Mouse (Mus musculus): ENCODE measurements around the gene Plk5.

Plk5 gene

DNA sequence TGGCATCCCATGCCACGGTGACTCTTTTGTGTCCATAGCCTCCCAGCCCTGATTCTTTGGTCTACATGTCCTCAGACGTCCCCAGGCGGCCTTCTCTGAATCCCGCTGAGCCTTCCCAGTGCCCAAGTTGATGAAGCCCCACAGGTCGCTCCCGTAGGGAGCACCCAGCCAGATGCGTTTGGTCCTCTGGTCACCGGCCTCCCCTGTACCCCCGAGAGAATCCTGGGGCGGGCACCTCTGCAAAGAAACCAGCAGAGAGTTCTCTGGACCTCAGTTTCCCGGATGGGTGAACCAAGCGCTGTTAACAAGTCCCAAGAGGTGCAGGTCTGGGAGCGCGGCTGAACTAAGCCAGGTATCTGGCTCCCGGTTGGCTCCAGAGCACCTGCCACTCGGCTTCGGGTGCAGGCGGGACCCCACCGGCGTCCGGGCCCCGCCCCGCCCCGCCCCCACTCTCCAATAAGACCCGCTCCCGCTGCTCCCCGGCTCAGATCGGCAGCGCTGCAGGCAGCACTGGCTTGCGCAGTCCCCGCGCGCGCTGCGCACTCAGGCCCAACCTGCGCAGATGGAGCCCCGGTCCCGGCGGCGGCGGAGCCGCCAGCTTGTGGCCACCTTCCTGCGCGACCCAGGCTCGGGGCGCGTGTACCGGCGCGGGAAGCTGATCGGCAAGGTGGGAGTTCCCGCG is at the start of gene Plk5:
Plk5 (plus strand) TSS at position 459 of the 682 bp plus-strand sequence.
- no peaks in the 10 kb centered on the region; the same call in 1 of the 2 replicates for H3K27me3 ChIP-seq (ENCODE audit: control insufficient read depth, insufficient read depth, low read length, poor library complexity, severe bottlenecking)
- H3K36me3 ChIP-seq (ENCODE audit: control insufficient read depth, insufficient read depth, low read length, poor library complexity, severe bottlenecking), result no peaks in the 10 kb centered on the region
- no peak for DNase-seq (ENCODE audit: low read depth, low spot score)

DNA sequence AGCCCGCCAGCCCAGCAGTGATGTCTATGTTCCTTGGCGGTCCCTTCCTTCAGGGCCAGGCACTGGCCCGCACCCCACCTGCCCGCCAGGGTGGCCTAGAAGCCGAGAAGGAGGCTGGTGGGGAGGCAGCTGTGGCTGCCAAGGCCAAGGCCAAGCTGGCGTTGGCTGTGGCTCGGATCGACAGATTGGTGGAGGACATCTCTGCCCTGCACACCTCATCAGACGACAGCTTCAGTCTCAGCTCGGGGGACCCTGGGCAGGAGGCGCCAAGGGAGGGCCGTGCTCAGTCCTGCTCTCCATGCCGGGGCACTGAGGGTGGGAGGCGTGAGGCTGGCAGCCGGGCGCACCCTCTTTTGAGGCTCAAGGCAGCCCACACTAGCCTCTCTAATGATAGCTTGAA is 44.7 kb upstream of the Plk5 start:
- Histone ChIP-seq H3K27me3 (ENCODE audit: control insufficient read depth, insufficient read depth, low read length, poor library complexity, severe bottlenecking) (no peaks in the 10 kb centered on the region), H3K36me3 (ENCODE audit: control insufficient read depth, insufficient read depth, low read length, poor library complexity, severe bottlenecking) (no peaks in the 10 kb centered on the region)
- no peak for DNase-seq (ENCODE audit: low read depth, low spot score)

DNA sequence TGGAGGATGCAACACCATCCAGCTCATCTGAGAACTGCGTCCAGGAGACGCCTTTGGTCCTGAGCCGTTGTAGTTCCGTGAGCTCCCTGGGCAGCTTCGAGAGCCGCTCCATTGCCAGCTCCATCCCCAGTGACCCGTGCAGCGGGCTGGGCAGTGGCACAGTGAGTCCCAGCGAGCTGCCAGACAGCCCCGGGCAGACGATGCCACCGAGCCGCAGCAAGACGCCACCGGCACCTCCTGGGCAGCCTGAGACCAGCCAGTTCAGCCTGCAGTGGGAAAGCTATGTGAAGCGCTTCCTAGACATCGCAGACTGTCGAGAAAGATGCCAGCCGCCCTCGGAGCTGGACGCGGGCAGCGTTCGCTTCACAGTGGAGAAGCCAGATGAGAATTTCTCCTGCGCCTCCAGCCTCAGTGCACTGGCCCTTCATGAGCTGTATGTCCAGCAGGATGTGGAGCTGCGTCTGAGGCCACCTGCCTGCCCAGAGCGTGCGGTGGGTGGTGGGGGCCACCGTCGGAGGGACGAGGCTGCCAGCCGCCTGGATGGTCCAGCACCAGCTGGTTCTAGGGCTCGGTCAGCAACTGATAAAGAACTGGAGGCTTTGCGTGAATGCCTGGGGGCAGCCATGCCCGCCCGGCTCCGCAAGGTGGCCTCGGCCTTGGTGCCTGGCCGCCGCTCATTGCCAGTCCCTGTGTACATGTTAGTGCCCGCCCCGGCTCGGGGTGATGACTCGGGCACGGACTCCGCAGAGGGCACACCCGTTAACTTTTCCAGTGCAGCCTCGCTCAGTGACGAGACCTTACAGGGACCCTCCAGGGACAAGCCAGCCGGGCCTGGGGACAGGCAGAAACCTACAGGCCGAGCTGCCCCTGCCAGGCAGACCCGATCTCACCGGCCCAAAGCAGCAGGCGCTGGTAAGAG is 43.4 kb upstream of the Plk5 start:
- Histone ChIP-seq H3K27me3 (ENCODE audit: control insufficient read depth, insufficient read depth, low read length, poor library complexity, severe bottlenecking) (no peaks in the 10 kb centered on the region), H3K36me3 (ENCODE audit: control insufficient read depth, insufficient read depth, low read length, poor library complexity, severe bottlenecking) (no peaks in the 10 kb centered on the region; the same call in 1 of the 2 replicates)
- no peak for DNase-seq (ENCODE audit: low read depth, low spot score)

DNA sequence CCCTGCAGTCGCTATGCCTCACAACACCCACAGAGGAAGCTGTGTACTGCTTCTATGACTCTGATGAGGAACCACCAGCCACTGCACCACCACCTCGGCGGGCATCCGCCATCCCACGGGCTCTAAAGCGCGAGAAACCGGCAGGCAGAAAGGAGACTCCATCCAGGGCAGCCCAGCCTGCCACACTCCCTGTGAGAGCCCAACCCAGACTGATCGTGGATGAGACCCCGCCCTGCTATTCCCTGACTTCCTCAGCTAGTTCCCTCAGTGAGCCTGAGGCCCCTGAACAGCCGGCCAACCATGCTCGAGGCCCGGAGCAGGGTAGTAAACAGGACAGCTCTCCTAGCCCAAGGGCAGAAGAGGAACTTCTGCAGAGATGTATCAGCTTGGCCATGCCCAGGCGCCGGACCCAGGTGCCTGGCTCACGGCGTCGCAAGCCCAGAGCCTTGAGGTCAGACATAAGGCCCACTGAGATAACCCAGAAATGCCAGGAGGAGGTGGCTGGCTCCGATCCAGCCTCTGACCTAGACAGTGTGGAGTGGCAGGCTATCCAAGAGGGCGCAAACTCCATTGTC is 42.5 kb upstream of the Plk5 start:
- H3K36me3 ChIP-seq (ENCODE audit: control insufficient read depth, insufficient read depth, low read length, poor library complexity, severe bottlenecking), result no peaks in the 10 kb centered on the region; the same call in 1 of the 2 replicates
- no peaks in the 10 kb centered on the region for H3K27me3 ChIP-seq (ENCODE audit: control insufficient read depth, insufficient read depth, low read length, poor library complexity, severe bottlenecking)
- DNase-seq (ENCODE audit: low read depth, low spot score), result peak; percentile 67

DNA sequence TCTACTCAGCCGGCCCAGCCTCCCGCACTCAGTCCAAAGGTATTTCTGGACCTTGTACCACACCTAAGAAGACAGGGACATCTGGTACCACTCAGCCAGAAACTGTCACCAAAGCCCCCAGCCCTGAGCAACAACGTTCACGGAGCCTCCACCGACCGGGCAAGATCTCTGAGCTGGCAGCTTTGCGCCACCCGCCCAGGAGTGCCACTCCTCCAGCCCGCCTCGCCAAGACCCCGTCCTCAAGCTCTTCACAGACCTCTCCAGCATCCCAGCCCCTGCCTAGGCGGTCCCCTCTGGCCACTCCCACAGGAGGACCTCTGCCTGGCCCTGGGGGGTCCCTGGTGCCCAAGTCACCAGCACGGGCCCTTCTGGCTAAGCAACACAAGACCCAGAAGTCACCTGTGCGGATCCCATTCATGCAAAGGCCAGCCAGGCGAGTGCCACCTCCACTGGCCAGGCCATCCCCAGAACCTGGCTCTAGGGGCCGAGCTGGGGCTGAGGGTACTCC is 41.7 kb upstream of the Plk5 start:
- H3K27me3 ChIP-seq (ENCODE audit: control insufficient read depth, insufficient read depth, low read length, poor library complexity, severe bottlenecking), result no peaks in the 10 kb centered on the region

DNA sequence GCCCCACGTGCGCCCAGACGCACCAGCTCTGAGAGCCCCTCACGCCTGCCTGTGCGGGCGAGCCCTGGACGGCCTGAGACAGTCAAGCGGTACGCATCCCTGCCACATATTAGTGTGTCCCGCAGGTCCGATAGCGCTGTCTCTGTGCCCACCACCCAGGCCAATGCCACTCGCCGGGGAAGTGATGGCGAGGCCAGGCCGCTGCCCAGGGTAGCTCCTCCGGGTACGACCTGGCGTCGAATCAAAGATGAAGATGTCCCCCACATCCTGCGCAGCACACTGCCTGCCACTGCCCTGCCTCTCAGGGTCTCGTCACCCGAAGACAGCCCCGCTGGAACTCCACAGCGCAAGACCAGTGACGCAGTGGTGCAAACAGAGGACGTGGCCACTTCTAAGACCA is 40.9 kb upstream of the Plk5 start:
- no peak for DNase-seq (ENCODE audit: low read depth, low spot score)
- no peaks in the 10 kb centered on the region; the same call in 1 of the 2 replicates for H3K36me3 ChIP-seq (ENCODE audit: control insufficient read depth, insufficient read depth, low read length, poor library complexity, severe bottlenecking)
- H3K27me3 ChIP-seq (ENCODE audit: control insufficient read depth, insufficient read depth, low read length, poor library complexity, severe bottlenecking), result no peaks in the 10 kb centered on the region

More for the DNA sequence above, 41.7 kb upstream of the Plk5 start:
- DNase-seq (ENCODE audit: low read depth, low spot score), result no peak
- no peaks in the 10 kb centered on the region; the same call in 1 of the 2 replicates for H3K36me3 ChIP-seq (ENCODE audit: control insufficient read depth, insufficient read depth, low read length, poor library complexity, severe bottlenecking)

DNA sequence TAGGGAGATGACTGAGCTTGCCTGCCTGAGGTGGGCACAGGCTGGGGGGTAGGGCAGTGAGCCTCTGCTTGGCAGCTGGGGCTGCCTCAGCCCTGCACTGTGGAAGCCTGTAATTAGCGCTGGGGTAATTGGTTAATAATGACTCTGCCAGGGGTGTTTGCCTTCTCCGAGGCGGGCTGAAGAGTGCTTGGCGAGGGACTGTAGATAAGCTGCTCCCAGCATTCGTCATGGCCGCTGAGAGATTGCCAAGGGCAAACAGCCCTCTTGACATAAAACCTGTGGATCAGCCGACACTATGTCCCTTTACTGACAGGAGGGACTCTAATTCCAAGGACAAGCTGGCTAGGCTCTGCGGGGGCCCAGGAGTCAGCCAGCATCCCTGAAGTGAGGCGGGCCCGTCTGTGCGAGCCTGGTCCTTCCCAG is 39.9 kb upstream of the Plk5 start:
- H3K27me3 ChIP-seq (ENCODE audit: control insufficient read depth, insufficient read depth, low read length, poor library complexity, severe bottlenecking), result no peaks in the 10 kb centered on the region
- no peak for DNase-seq (ENCODE audit: low read depth, low spot score)
- H3K36me3 ChIP-seq (ENCODE audit: control insufficient read depth, insufficient read depth, low read length, poor library complexity, severe bottlenecking), result no peaks in the 10 kb centered on the region; the same call in 1 of the 2 replicates

DNA sequence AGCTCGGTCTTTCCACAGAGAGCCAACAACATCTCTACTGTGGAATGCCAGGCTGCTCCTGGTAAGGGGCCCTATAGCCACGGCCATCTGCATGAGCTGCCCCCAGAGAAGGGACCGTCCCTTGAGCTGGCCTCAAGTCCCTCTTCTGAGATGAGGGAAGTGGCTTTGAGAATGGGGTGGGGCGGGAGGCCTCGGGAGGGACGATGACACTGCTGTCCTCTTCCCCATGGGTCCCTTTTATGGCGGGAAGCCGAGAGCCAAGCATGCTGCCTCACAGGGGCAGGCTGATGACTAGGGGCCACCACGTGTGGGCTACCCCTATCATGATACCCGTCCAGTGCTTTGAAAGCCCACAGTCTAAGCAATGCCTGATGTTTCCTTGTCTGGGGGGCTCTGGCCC is 39.2 kb upstream of the Plk5 start:
- no peaks in the 10 kb centered on the region for H3K27me3 ChIP-seq (ENCODE audit: control insufficient read depth, insufficient read depth, low read length, poor library complexity, severe bottlenecking)
- no peaks in the 10 kb centered on the region; the same call in 1 of the 2 replicates for H3K36me3 ChIP-seq (ENCODE audit: control insufficient read depth, insufficient read depth, low read length, poor library complexity, severe bottlenecking)
- DNase-seq (ENCODE audit: low read depth, low spot score), result no peak

DNA sequence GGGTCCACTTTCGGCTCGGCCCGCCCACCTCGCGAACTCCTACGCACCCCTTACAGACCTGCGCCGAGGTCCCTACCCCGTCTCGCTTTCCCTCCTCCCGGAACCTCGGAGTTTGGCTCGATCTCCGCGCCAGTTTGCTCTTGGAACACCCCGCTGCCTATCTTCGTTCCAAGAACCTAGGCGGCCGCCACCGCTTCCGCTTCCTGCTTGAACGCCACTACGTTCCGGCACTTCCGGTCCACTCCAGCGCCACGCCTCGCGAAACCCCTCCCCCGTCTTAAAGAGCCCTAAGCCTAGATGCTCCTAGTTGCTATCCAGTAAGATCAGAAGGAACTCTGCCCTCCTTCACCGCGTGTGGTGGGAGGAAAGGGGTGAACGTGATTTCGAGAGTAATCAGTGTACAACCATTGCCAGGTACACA is 35.9 kb upstream of the Plk5 start, which contains the start of gene 2310011J03Rik:
2310011J03Rik (minus strand) TSS at position 198 of the 421 bp plus-strand sequence.
- Histone ChIP-seq H3K27me3 (ENCODE audit: control insufficient read depth, insufficient read depth, low read length, poor library complexity, severe bottlenecking) (no peaks in the 10 kb centered on the region), H3K36me3 (ENCODE audit: control insufficient read depth, insufficient read depth, low read length, poor library complexity, severe bottlenecking) (no peaks in the 10 kb centered on the region; the same call in 1 of the 2 replicates)
- DNase-seq (ENCODE audit: low read depth, low spot score), result peak; percentile 91

DNA sequence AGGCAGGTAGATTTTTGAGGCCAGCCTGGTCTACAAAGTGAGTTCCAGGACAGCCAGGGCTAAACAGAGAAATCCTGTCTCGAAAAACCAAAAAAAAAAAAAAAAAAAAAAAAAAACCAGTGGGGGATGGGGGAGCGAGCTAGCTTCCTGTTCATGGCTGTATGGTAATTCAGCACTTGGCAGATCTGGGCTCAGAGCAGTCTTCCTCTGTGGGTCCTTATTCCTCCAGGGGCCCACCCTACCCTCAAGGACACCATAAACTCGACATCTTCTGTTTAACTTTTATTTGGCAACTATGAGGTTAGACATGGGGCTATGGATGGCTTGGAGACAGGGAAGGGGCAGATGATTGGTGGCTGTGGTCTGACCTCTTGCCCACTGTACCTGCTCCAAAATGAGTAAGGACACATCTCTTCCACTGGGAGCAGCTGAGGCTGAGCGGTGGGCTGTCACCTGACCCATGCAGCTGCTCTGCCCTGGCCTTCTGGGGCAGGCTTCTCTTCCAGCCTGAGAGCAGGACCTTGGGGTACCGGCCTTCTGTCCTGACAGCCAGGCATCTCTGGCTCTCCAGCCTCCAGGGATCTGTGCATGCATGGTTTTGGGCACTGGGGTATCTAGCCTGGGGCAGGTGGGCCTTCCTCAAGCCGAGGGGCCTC is 35.1 kb upstream of the Plk5 start:
- DNase-seq (ENCODE audit: low read depth, low spot score), result no peak
- no peaks in the 10 kb centered on the region for H3K27me3 ChIP-seq (ENCODE audit: control insufficient read depth, insufficient read depth, low read length, poor library complexity, severe bottlenecking)
- H3K36me3 ChIP-seq (ENCODE audit: control insufficient read depth, insufficient read depth, low read length, poor library complexity, severe bottlenecking), result no peaks in the 10 kb centered on the region; the same call in 1 of the 2 replicates

DNA sequence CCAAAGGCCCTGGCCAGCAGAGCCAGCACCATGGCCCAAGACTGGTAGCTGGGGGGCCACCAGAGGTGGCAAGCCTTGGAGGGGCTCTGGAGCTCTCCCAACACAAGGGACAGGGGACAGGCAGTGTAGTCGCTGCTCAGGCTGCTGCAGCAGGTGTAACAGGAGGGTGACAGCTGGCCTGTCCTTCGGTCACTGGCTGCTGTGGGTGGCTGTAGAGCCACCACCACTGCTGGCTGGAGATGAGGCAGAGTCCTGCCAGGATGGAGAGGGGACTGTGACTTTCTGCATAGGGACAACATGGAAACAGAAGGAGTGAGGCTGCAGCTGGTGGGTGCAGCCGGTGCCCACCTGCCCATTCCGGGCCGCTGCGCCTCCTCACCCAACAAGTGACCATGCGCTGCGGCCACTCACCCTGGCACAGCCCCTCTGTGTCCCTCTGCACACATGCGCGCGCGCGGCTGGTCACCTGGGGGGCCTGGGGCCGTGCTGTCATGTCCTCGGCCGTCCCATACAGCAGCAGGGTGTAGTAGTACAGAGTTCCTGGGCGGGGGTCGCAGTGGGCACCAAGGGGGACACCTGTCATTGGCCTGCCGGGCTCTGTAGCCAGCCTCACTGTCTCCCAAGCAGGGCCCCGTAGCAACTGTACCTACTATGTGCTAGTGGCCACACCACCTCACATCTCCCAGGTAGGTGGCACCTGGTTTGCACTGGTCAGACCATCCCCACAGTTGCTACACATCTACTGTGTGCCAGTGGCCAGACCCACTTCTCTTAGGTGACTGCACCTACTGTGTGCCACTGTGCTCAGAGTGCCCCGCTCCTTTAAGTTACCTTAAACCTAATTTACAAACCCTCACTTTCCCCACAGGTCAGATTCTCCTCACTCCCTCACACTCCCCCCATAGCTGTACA is 34.3 kb upstream of the Plk5 start:
- no peak for DNase-seq (ENCODE audit: low read depth, low spot score)
- H3K27me3 ChIP-seq (ENCODE audit: control insufficient read depth, insufficient read depth, low read length, poor library complexity, severe bottlenecking), result no peaks in the 10 kb centered on the region
- H3K36me3 ChIP-seq (ENCODE audit: control insufficient read depth, insufficient read depth, low read length, poor library complexity, severe bottlenecking), result no peaks in the 10 kb centered on the region; the same call in 1 of the 2 replicates

DNA sequence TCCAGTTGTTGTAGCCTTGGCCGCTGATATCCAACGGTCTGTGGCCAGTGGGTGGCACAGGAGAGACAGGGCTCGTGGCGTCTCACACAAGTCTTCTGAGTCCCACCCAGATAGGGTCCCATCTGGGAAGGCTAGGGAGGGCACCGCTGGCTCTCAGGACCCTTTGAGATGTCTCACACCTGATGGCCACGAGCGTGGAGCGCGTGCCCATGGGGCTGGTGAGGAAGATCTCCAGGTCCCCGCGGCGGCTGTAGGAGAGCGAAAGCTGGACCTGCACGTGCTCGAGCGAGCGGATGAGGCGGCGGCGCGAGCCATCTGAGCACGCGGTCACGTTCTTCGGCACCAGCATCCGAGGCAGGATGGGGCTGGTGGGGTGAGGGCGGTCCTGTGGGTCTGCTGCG is 33.4 kb upstream of the Plk5 start:
- peak; percentile 56 for DNase-seq (ENCODE audit: low read depth, low spot score)
- H3K36me3 ChIP-seq (ENCODE audit: control insufficient read depth, insufficient read depth, low read length, poor library complexity, severe bottlenecking), result no peaks in the 10 kb centered on the region
- no peaks in the 10 kb centered on the region for H3K27me3 ChIP-seq (ENCODE audit: control insufficient read depth, insufficient read depth, low read length, poor library complexity, severe bottlenecking)

DNA sequence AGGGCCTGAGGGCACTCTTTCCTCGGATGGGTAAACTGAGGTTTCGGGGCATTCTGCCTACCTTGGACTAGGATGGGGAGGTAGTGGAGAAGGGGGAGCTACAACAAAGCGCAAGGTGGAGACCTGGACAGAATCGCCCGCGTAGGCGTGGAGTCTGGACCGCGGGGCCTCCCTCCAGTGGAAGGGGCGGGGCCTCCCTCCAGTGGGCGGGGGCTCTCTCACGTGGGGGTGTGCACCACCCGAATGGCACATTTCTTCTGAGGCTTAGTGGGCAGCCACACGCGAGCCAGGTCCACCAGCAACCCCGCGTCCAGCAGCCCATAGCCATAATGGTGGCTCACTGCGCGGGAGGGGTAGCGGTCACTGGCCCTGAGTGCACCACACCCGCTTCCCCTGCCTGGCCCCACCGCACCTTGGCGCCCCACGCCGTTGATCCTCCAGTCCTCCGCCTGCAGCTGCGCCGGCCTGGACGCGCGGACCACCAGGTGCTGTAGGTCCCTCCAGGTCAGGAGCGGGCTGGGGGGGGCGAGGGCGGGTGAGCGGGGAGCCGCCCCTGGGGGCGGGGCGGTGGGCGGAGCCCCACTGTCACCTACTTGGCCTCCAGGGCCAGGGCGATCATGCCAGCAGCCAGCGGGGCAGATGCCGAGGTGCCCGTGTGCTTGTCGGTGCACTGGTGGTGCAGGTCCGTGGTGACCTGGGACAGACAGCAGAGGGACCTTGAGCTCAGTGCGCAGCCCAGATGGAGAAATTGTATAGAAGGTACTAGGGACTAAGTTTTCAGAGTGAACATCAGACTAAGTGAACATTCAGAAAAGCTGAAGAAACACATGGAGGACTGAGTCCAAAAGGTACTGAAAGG is 32.8 kb upstream of the Plk5 start:
- H3K36me3 ChIP-seq (ENCODE audit: control insufficient read depth, insufficient read depth, low read length, poor library complexity, severe bottlenecking), result no peaks in the 10 kb centered on the region
- peak; percentile 80 for DNase-seq (ENCODE audit: low read depth, low spot score)
- H3K27me3 ChIP-seq (ENCODE audit: control insufficient read depth, insufficient read depth, low read length, poor library complexity, severe bottlenecking), result no peaks in the 10 kb centered on the region

Measured in splenic B cell, adult 2 months (primary cell).